Mouse (Mus musculus) liver, embryonic 16.5 days (tissue): ENCODE data around the gene Serpinb6a. TPM values are rescaled to one million over a fixed set of nuclear protein-coding genes. Genes with fewer than 3 reads are reported as not detected.
A peak's percentile ranks its signal among the peaks of the same experiment; 100 is the strongest.

ENCODE experiments used
- ATAC-seq: fragments of 200-750 bp; cut with Nextera tagmentation; 2 replicates; pipeline ENCODE4 v1.8.0; 2017; ENCODE audit warnings: low read depth, mild to moderate bottlenecking, moderate number of reproducible peaks, moderate library complexity
- H3K27ac ChIP-seq: fragments of 300-500 bp; sonication (generic); 2 replicates; pipeline ENCODE4 v1.5.1; 2014; ENCODE audit warnings: mild to moderate bottlenecking, low read length
- H3K27me3 ChIP-seq: fragments of 300-500 bp; sonication (generic); 2 replicates; pipeline ENCODE4 v1.6.1; 2014; ENCODE audit warnings: low read depth, low read length, mixed read lengths; ENCODE audit not compliant: control insufficient read depth, insufficient read depth
- H3K36me3 ChIP-seq: fragments of 300-500 bp; sonication (generic); 2 replicates; pipeline ENCODE4 v1.6.1; 2014; ENCODE audit warnings: mild to moderate bottlenecking; ENCODE audit not compliant: control insufficient read depth, insufficient read depth
- H3K4me1 ChIP-seq: fragments of 300-500 bp; sonication (generic); 2 replicates; pipeline ENCODE4 v1.6.1; 2014; ENCODE audit warnings: low read depth, low read length, mixed read lengths; ENCODE audit not compliant: control insufficient read depth
- H3K4me2 ChIP-seq: fragments of 300-500 bp; sonication (generic); 2 replicates; pipeline ENCODE4 v1.6.1; 2014; ENCODE audit warnings: low read depth, low read length, mixed read lengths
- H3K4me3 ChIP-seq: fragments of 300-500 bp; sonication (generic); 2 replicates; pipeline ENCODE4 v1.5.1; 2014; ENCODE audit warnings: low read depth, mild to moderate bottlenecking, low read length
- H3K9ac ChIP-seq: fragments of 300-500 bp; sonication (generic); 2 replicates; pipeline ENCODE4 v1.6.1; 2014; ENCODE audit warnings: low read depth, low read length
- H3K9me3 ChIP-seq: fragments of 300-500 bp; sonication (generic); replicated peaks from 2 replicates; pipeline ENCODE4 v1.6.1; 2016; ENCODE audit warnings: low read length; ENCODE audit not compliant: control insufficient read depth
- WGBS: fragments of 180-500 bp; shearing (Covaris S2); extraction: QIAGEN DNeasy Blood & Tissue Kit; methylation state at CpG from one replicate; pipeline ENCODE4 v1.1.7; 2014; ENCODE audit not compliant: insufficient replicate concordance; 5-methylcytosine and 5-hydroxymethylcytosine counted together
- polyA plus RNA-seq: library from polyadenylated mRNA; unstranded; fragments of >200 nt; fragmentation: Nextera tagmentation; extraction: Ambion mirVana; gene quantifications from 2 replicates; pipeline ENCODE4 v1.2.1, GENCODE M21; 2015

Gene Serpinb6a
- polyA plus RNA-seq, 1 experiment from 2014 or later, result 17.2 TPM

DNA sequence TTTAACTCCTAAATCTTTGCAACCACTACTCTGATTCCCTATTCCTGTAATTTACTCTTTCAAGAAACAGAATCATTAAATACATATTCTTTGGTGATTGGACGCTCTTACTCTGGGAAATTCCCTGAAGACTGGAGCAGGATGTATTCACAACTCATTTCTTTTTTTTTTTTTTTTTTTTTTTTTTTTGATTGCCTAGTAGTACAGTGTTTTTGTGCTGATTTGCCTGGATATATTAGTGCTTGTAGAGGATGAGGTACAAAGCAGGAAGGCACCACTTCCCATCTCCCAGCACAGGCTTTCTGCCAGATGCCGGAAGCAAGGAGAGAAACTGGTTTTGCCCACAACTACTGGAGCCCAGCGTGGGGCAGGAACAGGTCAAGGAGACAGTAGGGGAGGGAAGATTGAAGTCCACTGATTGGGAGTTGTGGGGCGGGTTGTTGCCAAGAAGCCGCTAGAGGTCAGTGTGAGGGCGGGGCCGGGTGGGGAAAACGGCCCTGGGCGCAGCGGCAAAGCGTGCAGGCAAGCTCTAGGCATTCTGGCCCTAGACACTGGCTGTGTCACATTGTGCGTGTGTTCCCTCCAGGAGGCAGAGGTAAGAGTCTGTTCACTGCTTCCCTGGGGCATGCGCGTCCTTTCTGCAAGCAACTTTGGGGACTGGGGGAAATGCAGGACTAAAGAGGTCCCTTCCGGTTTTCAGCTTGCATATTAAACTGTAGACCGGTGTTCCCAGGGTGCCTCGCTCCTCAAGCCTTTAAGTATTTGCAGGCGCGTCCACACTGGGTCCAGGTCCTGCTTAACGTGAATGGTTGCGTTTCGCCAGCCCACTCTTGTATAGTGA, 38.2 kb downstream of the Serpinb6a start, which contains the start of gene Nqo2:
TSS of gene Nqo2 (plus strand) at position 482 of the 841 bp plus-strand sequence.
- peak within 1 kb of the TSS; percentile 71 for H3K4me3 ChIP-seq
- 3% methylated on average over 22 of the region's 22 CpGs for WGBS
- no peaks in the 10 kb centered on the region for H3K27me3 ChIP-seq

DNA sequence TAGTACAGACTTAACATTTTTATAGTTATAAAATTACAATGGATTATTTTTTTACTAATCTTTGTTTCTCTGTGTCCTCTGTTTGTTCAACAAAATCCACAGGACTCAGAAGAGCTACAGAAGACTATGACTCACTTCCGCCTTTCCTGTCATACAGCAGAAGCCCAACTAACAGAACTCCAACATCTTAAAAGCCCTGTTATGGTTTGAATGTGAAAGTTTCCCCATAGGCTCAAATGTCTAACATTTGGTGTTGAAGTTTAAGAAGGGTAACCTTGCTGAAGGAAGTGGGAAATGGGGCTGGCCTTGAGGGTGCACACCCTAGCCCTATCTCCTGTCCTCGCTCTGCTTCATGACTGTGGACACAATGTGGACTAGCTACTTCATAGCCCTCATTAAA, 42.8 kb downstream of the Serpinb6a start:
- no peaks in the 10 kb centered on the region for H3K9me3 ChIP-seq
- no peaks in the 10 kb centered on the region for H3K27me3 ChIP-seq
- WGBS, result 84% methylated on average over 2 of the region's 2 CpGs
- ATAC-seq, result no peak
- H3K27ac ChIP-seq, result no peak overlapping the region
- no peak overlapping the region for H3K4me3 ChIP-seq
- H3K36me3 ChIP-seq, result no peaks in the 10 kb centered on the region
- no peak overlapping the region for H3K4me2 ChIP-seq
- peaks cover 2% of the 10 kb centered on the region for H3K4me1 ChIP-seq
- H3K9ac ChIP-seq, result no peak overlapping the region

More for the DNA sequence above, 38.2 kb downstream of the Serpinb6a start, which contains the start of gene Nqo2:
- Histone ChIP-seq H3K4me2 (peak within 1 kb of the TSS; percentile 79), H3K9me3 (no peaks in the 10 kb centered on the region), H3K27ac (peak within 1 kb of the TSS; percentile 89), H3K4me1 (peaks cover 15% of the 10 kb centered on the region), H3K36me3 (no peaks in the 10 kb centered on the region), H3K9ac (peak within 1 kb of the TSS; percentile 46)
- ATAC-seq, result peak; percentile 82

DNA sequence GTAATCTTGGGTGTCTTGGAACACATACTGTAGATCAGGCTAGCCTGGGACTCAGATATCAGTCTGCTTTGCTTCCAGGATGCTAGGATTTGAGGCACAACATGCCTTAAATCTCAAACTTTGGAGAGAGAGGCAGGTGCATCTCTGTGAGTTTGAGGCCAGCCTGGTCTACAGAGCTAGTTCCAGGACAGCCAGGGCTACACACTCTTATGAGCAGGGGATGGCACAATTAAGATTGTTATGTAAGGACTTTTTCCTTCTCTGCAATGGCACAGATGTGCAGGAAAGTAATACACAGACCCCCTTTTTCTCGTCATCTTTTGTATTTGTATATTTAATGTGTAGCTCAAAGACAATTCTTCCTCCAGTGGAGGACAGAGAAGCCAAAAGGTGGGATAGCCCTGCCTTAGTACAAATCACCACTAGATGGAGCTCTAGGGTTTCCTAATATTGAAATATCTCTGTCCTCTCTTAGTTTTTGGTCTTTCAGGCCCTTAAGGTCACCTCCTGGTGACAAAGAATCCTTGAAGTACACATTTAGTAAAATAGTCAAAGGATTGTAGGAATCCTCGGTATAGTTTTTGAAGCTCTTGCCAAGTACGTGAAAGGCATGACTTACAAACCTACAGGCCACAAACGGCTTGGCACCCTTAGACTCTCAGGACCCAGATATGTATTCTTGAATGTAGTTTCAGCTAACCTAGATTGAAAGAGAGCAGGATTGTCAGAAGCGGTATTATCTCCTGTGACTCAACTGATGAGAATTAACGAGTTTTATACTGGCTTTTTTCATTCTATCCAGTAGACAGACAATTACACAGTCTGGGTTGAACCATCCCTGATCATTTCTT, 45.8 kb downstream of the Serpinb6a start:
- WGBS, result 30% methylated on average over 6 of the region's 6 CpGs
- no peaks in the 10 kb centered on the region for H3K4me1 ChIP-seq
- 0 out of 2 replicates have a peak, but pooled peaks have one; percentile 24 for ATAC-seq
- no peak overlapping the region for H3K4me2 ChIP-seq
- no peak overlapping the region for H3K4me3 ChIP-seq
- no peaks in the 10 kb centered on the region for H3K36me3 ChIP-seq
- no peak overlapping the region for H3K27ac ChIP-seq
- H3K9ac ChIP-seq, result no peak overlapping the region
- H3K9me3 ChIP-seq, result no peaks in the 10 kb centered on the region
- no peaks in the 10 kb centered on the region for H3K27me3 ChIP-seq

DNA sequence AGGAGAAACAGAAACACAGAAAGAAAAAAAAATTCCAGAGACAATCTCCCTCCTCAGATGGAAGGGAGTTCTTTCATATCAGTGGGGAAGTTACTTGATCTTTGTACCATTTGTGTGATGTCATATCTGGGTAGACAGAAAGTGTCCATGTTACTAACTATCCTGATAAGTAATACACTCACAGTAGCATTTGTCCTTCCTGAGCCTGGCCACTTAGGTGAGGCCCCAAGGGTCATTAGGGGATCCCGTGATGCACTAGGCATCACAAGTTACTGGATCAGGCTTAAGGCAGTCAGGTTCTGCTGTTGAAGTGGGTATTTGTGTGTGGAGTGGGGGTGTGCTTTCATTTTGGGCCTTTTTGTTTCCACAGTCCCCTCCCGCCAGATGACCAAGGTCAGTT, 49.6 kb downstream of the Serpinb6a start:
- H3K4me1 ChIP-seq, result no peaks in the 10 kb centered on the region
- no peaks in the 10 kb centered on the region for H3K27me3 ChIP-seq
- H3K4me3 ChIP-seq, result no peak overlapping the region
- H3K9ac ChIP-seq, result no peak overlapping the region
- H3K27ac ChIP-seq, result no peak overlapping the region
- ATAC-seq, result no peak
- no peaks in the 10 kb centered on the region for H3K9me3 ChIP-seq
- 61% methylated on average over 2 of the region's 2 CpGs for WGBS
- no peaks in the 10 kb centered on the region for H3K36me3 ChIP-seq
- H3K4me2 ChIP-seq, result no peak overlapping the region

DNA sequence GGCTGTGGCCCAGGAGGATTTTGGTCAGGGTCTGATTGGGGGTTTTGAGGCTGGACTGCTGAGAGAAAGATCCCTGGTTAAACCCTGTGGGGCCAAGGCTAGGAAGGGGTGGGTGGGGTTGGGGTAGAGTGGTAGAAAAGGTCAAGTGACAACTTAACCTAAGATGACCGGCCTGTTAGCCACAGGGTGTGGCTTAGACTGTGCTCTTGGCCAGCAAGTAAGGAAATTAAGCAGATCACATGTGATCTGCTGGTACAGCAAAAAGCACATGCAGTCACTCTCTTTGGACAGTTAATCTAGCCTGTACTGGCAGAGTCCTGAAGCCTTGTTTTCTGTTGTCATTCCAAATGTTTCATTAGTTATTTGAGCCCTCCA, 50.5 kb downstream of the Serpinb6a start:
- WGBS, result 42% methylated on average over 1 of the region's 1 CpGs
- H3K4me3 ChIP-seq, result no peak overlapping the region
- no peaks in the 10 kb centered on the region for H3K4me1 ChIP-seq
- no peak overlapping the region for H3K27ac ChIP-seq
- no peaks in the 10 kb centered on the region for H3K27me3 ChIP-seq
- no peak for ATAC-seq
- H3K9ac ChIP-seq, result no peak overlapping the region
- H3K4me2 ChIP-seq, result no peak overlapping the region
- H3K36me3 ChIP-seq, result no peaks in the 10 kb centered on the region
- H3K9me3 ChIP-seq, result no peaks in the 10 kb centered on the region

DNA sequence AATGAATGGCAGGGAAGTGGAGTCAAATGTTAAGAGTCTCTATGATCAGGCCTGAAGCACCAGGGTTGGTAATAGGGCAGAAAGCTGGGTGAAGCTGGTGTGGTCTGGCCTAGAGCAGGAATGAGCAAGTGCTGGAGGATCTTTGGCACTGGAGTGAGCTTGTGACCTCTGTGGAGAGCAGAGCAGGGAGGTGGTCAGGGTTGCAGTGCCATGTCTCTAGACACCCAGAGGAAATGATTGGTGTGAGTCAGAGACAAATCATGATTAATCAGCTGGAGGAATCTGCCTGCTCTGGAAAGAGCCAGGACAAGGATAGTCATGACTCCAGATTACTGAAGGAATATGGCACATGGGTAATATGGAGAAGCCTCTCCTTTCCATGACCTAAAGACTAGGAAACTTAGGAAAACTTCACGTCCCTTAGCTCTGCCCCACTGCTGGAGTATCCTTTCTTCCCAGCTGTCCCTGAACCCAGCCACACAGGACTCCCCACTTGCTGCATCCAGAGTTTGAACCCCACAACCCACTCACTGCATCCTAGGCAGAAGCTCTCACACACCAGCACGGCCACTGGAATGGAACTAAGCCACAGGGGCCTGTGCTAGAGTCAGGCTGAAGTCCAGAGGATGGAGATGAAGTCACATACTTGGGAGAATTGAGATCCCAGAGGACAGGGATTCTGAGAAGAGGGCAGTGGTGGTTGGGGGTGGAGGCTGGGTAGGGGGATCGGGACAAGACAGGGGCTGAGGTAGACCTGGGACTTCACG, 51.1 kb downstream of the Serpinb6a start:
- Histone ChIP-seq H3K4me1 (no peaks in the 10 kb centered on the region), H3K4me2 (no peak overlapping the region), H3K36me3 (no peaks in the 10 kb centered on the region), H3K27me3 (no peaks in the 10 kb centered on the region), H3K4me3 (no peak overlapping the region), H3K9ac (no peak overlapping the region), H3K27ac (no peak overlapping the region), H3K9me3 (no peaks in the 10 kb centered on the region)
- WGBS, result 67% methylated on average over 4 of the region's 4 CpGs
- no peak for ATAC-seq

DNA sequence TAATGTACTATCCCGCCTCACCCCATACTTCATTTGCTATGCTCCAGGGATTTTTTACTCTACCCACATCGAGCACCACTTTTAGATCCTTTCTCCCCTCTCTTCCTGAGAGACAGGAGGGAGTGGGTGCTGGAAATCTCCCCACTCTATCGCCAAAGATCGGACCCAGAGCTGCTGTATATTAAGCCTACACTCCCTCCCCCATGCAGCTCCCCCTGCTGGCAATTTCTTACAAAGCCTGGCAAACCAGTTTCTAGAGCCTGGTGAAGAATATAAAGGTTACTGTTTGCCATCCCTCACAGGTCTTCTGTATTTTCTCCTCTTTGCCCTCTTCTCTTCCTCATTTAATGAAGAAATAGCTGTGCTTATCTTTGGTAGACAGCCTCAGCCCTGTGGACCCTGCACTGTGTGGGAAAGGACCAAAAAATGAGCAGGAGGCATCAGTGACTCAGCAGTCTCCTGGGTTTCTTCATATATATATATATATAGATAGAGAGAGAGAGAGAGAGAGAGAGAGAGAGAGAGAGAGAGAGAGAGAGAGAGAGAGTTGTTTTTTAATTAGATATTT, 60.3 kb downstream of the Serpinb6a start:
- Histone ChIP-seq H3K4me1 (no peaks in the 10 kb centered on the region), H3K27me3 (no peaks in the 10 kb centered on the region), H3K4me3 (no peak overlapping the region), H3K36me3 (no peaks in the 10 kb centered on the region), H3K4me2 (no peak overlapping the region), H3K9me3 (no peaks in the 10 kb centered on the region), H3K9ac (no peak overlapping the region), H3K27ac (no peak overlapping the region)
- no peak for ATAC-seq
- 41% methylated on average over 4 of the region's 4 CpGs for WGBS

DNA sequence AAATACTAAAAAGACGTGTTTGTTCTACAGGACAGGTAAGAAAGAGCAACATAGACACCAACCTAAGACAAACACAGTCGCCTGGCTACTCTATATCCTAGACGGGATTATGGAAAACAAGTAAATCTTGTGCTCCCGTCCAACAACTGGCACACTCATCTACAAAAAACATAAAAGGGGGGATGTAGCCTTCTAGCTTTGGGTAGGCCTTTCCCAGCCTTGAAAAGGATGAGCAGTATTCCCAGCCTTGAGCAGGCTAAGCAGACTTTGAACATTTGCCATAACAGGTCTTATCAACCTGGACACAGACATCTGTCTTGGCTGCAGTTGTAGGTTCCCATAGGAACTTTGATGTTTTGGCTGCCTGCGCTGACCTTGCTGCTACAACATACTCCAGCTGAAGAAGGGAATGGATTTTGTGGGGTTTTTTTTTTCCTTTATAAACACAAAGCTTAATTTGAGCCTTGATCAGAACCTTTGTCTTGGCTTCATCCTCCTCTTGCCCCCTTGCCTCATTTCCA, 61.2 kb downstream of the Serpinb6a start:
- Histone ChIP-seq H3K4me3 (no peak overlapping the region), H3K36me3 (no peaks in the 10 kb centered on the region), H3K27me3 (no peaks in the 10 kb centered on the region), H3K9me3 (no peaks in the 10 kb centered on the region), H3K4me1 (no peaks in the 10 kb centered on the region), H3K27ac (no peak overlapping the region), H3K4me2 (no peak overlapping the region), H3K9ac (no peak overlapping the region)
- WGBS, result 63% methylated on average over 5 of the region's 5 CpGs
- ATAC-seq, result no peak
